Mouse (Mus musculus) adrenal gland, adult 2 months (tissue): ENCODE results near the gene Rictor. TPM values are rescaled to one million over a fixed set of nuclear protein-coding genes. Genes with fewer than 3 reads are reported as not detected.
A peak's percentile ranks its signal among the peaks of the same experiment; 100 is the strongest.

Experiments used
- DNase-seq: peaks from one replicate; pipeline ENCODE4 v3.0.0; 2021
- long read RNA-seq: library from polyadenylated mRNA; stranded (forward); transcript quantifications from one replicate; pipeline ENCODE4 v2.0.0, GENCODE M21; 2021
- polyA plus RNA-seq: library from polyadenylated mRNA; depleted of rRNA; stranded (reverse); fragments of >200 nt; gene quantifications from 2 replicates; pipeline ENCODE4 v1.2.3, GENCODE M21; 2012; rRNA removed
- total RNA-seq, 2 experiments: library from RNA; stranded (reverse); gene quantifications; 2 replicates each; pipeline ENCODE4 v1.2.3; 2021

Gene Rictor
- 10 to 100 TPM; 18.0 to 28.5 TPM for total RNA-seq
- 2.3 and 2.9 TPM in 2 replicates for polyA plus RNA-seq
- long read RNA-seq, partial matches to known transcripts = 0 of 2 reads
- long read RNA-seq, other reads (novel, unspliced or antisense) = 1 of 2 reads

GRCm38 (mm10) chr15:6707936-6708525 lies at the start of gene Rictor:
Gene Rictor (plus strand): TSS chr15:6708379.
- DNase-seq = peak; percentile 91

GRCm38 (mm10) chr15:6661951-6662350 lies 46.2 kb upstream of the Rictor start:
- DNase-seq = no peak

GRCm38 (mm10) chr15:6663991-6664390 lies 44.2 kb upstream of the Rictor start:
- no peak for DNase-seq

- DNase-seq = no peak
These were observed 42.1 kb upstream of the Rictor start for GRCm38 (mm10) chr15:6666072-6666471.

- DNase-seq = no peak
These were observed 39.3 kb upstream of the Rictor start for GRCm38 (mm10) chr15:6668793-6669437.

- no peak for DNase-seq
These were observed 29.7 kb upstream of the Rictor start for GRCm38 (mm10) chr15:6678479-6678878.

GRCm38 (mm10) chr15:6702164-6702563 lies 6.0 kb upstream of the Rictor start:
- DNase-seq = peak; percentile 35

- no peak for DNase-seq
These were observed 2.8 kb upstream of the Rictor start for GRCm38 (mm10) chr15:6705351-6705901.

GRCm38 (mm10) chr15:6707551-6707935 lies 636 bp upstream of the Rictor start:
- DNase-seq = peak; percentile 84

GRCm38 (mm10) chr15:6708526-6709441 lies 605 bp downstream of the Rictor start:
- DNase-seq = peak; percentile 63

- DNase-seq = no peak
These were observed 1.4 kb downstream of the Rictor start for GRCm38 (mm10) chr15:6709618-6710017.

- DNase-seq = no peak
These were observed 2.2 kb downstream of the Rictor start for GRCm38 (mm10) chr15:6710341-6710740.

GRCm38 (mm10) chr15:6711226-6711625 lies 3.0 kb downstream of the Rictor start:
- no peak for DNase-seq

GRCm38 (mm10) chr15:6714819-6715218 lies 6.6 kb downstream of the Rictor start:
- no peak for DNase-seq

- DNase-seq = no peak
These were observed 7.1 kb downstream of the Rictor start for GRCm38 (mm10) chr15:6715237-6715636.

- no peak for DNase-seq
These were observed 13.2 kb downstream of the Rictor start for GRCm38 (mm10) chr15:6721385-6721784.

GRCm38 (mm10) chr15:6721802-6722201 lies 13.6 kb downstream of the Rictor start:
- no peak for DNase-seq

GRCm38 (mm10) chr15:6722405-6723176 lies 14.4 kb downstream of the Rictor start:
- no peak for DNase-seq

- no peak for DNase-seq
These were observed 15.2 kb downstream of the Rictor start for GRCm38 (mm10) chr15:6723338-6723737.

GRCm38 (mm10) chr15:6724442-6724841 lies 16.3 kb downstream of the Rictor start:
- no peak for DNase-seq

- DNase-seq = no peak
These were observed 18.1 kb downstream of the Rictor start for GRCm38 (mm10) chr15:6726130-6726808.
